Mouse (Mus musculus) c-Kit-positive CD71-positive TER-119-negative erythroid progenitor cells, embryonic 14.5 days (primary cell): ENCODE measurements around the gene Tnfaip6.

Experiments
- DNase-seq: peaks from one replicate; pipeline ENCODE4 v3.0.0-alpha.2; 2013; ENCODE audit warnings: low read depth

Gene Tnfaip6

GRCm38 (mm10) chr2:52053502-52053901 is 15.7 kb downstream of the Tnfaip6 start:
- DNase-seq: no peak

- no peak for DNase-seq
Measured at GRCm38 (mm10) chr2:52055616-52056015, 17.8 kb downstream of the Tnfaip6 start.

- DNase-seq: no peak
Measured at GRCm38 (mm10) chr2:52057099-52057498, 19.3 kb downstream of the Tnfaip6 start.

DNA sequence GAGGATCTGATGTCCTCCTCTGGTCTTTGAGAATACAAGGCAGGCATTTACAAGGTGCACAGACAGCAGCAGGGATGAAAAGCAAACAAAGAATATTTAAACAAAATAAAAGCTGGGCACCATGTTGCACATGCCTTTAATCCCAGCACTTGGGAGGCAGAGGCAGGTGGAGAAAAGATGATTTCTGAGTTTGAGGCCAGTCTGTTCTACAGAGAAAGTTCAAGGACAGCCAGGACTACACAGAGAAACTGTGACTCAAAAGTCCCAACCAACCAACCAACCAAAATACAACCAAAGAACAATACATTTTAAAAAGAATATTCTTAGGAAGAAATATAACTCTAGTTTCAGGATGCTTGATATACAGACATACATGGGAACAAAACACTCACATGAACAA is 19.9 kb downstream of the Tnfaip6 start:
- DNase-seq: no peak

GRCm38 (mm10) chr2:52068641-52069040 is 30.8 kb downstream of the Tnfaip6 start:
- DNase-seq: no peak

GRCm38 (mm10) chr2:52070816-52071215 is 33.0 kb downstream of the Tnfaip6 start:
- DNase-seq: no peak

- DNase-seq: no peak
Measured at GRCm38 (mm10) chr2:52071241-52071991, 33.6 kb downstream of the Tnfaip6 start.

DNA sequence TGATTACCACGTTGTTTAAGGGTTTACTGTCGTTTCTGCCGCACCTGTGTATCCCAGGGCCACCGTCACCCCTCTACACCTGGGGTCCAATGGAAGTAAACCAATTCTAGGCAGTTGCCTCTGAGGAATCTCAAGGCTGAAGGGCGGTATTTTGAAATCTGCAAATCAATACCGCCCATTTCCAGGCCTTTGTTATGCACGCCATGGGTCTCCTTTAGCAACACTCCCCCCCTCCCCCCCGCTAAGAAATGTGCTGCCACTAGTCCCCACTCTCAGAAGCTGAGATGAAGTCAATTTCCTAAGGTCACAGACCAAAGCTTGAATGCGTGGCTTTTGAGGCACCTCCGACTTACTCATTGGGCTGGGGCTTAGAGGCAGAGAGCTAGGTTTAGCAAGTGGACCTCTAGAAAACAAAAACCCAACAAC is 34.3 kb downstream of the Tnfaip6 start:
- no peak for DNase-seq

DNA sequence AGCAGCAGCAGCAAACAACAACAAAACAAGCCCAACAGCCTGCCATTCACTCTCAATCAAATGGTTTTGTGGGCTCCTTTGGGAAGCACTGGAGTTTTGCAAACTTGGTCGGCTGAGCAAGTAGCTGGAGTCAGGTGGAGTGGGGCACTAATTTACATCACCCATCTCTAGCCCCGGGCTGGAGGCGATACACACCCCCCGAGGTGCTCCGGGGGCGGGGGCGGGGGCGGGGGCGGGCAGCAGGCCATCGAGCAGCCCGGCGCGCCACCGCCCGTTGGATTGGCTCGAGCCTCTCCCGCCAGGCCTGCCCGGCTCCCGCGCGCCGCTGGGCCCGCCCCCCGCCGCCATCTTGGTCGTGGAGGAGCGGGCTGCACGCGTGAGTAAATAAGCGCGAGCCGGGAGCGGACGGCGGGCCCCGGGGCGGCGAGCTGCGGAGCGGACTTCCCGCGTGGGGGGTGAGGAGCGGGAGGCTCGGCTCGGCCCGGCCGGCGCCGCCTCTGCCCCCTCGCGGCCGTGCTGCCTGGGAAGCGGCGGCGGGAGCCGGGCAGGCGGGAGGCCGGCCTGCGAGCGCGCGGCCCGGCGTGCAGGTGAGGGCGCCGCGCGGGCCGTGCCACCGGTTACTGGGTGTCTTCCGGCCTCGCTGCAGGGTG is 34.8 kb downstream of the Tnfaip6 start, which contains the start of gene Rif1:
Rif1 (plus strand) TSS at position 342 of the 650 bp plus-strand sequence.
- peak; percentile 58 for DNase-seq

- DNase-seq: no peak
Measured at GRCm38 (mm10) chr2:52073141-52073904, 35.5 kb downstream of the Tnfaip6 start.

GRCm38 (mm10) chr2:52078666-52079065 is 40.9 kb downstream of the Tnfaip6 start:
- no peak for DNase-seq

DNA sequence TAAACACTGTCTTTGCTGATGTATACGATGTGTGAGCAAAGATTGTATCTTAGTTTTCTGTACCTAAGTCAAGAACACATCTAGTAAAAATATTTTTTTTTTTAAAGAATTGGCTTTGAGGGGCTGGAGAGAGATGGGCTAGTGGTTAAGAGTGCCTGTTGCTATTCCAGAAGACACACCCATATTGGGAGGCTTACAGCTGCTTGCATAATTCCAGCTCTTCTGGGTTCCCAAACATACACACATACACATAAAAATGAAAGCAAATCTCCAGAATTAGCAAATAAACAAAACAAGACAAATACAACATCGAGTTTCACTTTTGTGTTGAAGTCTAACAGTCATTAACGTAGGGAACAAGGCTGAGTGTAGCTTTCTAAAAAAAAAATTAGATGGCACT is 46.2 kb downstream of the Tnfaip6 start:
- DNase-seq: no peak

DNA sequence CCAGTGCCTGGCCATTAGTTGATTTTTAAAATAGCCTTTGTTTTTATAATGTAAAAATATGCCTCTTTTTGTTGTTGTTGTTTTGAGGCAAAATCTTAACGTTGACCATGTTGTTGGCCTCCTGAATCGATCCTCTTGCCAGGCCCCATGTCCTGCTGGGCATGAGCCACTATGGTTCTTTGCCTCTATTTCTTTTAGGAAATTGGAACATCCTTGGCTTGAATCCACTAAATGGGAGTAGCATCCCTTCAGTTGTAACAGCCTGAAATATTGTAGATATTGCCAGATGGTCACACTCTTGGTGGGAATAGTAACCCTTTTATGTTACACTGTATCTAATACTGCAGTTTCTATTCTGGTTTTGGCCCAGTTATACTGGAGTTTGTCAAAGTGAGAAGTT is 46.8 kb downstream of the Tnfaip6 start:
- no peak for DNase-seq
